Mouse (Mus musculus): ENCODE data around the gene Cldn7. TPM values are rescaled to one million over a fixed set of nuclear protein-coding genes. Genes with fewer than 3 reads are reported as not detected.

The Cldn7 gene
- polyA plus RNA-seq, 1 experiment from 2014 or later, result 7.4 TPM

DNA sequence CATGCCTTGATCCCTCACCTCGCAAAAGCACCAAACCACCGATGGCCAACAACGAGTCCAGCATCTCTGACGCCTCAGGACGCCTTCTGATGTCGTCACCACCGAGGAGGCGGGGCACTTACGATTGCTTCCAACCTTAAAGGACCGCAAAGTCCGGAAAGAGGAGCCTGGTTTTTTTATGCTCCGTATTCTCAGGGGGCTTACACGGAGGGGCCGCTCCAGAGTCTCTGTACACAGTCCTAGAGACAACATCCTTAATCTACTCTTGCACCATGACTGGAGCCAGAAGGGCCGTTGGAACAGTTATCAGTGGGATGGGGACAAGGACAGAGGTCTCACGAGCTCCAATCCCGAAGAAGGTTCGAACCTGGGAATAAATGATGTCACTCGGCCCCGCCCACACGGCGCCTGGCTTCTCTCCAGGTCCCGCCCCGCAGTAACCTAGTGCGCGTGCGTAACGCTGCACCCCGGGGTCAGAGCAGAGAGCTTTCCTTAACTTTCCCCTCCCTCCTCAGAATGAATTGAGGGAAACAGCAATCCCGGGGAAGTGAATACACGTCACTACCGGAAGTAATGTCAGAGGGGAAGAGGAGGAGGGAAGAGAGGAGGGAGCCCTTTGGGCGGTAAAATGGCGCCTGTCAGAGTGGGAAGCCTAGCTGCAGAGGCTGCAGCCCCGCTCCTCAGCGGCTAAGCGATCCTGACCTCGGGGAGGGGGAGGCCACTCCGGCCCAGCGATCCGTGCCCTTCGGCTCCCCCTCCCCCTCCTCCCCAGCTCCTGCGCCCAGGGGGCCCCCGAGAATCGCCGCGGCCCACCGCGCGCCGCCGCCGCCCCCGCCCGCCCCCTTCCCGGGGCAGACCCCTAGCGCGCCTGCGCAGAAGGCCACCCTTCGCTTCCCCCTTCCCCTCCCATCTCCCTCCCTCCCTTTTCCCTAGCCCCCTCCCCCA is 15.9 kb downstream of the Cldn7 start:
- H3K9me3 ChIP-seq, result no peaks in the 10 kb centered on the region
- peak overlapping the region; percentile 100 for H3K4me3 ChIP-seq
- H3K27me3 ChIP-seq (replicated peaks), result no peaks in the 10 kb centered on the region
- peaks cover 54% of the 10 kb centered on the region for H3K36me3 ChIP-seq
- ATAC-seq (ENCODE audit: extremely low read depth, insufficient number of reproducible peaks, low FRiP score, low TSS enrichment), result peak; percentile 90
- under 1% methylated on average over 43 of the region's 60 CpGs for WGBS
- peak overlapping the region; percentile 87 for H3K4me2 ChIP-seq
- H3K4me1 ChIP-seq, result peaks cover 35% of the 10 kb centered on the region
- peak overlapping the region; percentile 99 for H3K27ac ChIP-seq (replicated peaks)
- H3K9ac ChIP-seq, result peak overlapping the region; percentile 100

DNA sequence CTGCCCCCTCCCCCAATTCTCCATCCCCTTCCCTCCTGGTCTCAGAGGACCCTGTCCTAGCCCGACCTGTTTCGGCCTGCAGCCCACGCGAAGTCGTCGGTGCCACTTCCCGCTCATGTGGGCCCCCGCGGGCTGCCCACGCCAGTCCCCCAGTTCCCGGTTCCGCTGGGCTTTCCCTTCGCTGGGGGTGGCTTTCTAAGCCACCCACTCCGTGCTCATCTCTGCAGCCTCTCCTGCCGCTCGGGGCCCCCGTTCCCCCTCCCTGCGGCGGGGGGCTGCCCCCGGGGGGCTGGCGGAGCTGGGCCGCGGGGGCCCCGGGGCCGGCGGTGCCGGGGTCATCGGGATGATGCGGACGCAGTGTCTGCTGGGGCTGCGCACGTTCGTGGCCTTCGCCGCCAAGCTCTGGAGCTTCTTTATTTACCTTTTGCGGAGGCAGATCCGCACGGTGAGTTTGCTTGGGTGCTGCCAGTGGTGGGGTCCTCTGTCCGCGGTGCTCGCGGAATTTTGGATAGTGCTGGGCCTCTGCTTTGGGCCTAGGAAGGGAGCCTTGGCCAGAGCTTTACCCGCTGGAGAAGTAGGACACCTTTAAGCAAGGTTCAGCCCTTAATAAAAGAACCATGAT is 16.7 kb downstream of the Cldn7 start, which contains the start of gene Ctdnep1:
TSS of gene Ctdnep1 (plus strand) at position 16 of the 622 bp plus-strand sequence.
- H3K4me1 ChIP-seq, result peaks cover 35% of the 10 kb centered on the region
- peak; percentile 14; the same call in 1 of the 2 replicates for ATAC-seq (ENCODE audit: extremely low read depth, insufficient number of reproducible peaks, low FRiP score, low TSS enrichment)
- peak within 1 kb of the TSS; percentile 100 for H3K9ac ChIP-seq
- H3K4me3 ChIP-seq, result peak within 1 kb of the TSS; percentile 100
- H3K4me2 ChIP-seq, result peak within 1 kb of the TSS; percentile 87
- H3K27ac ChIP-seq (replicated peaks), result peak within 1 kb of the TSS; percentile 99
- H3K9me3 ChIP-seq, result no peaks in the 10 kb centered on the region
- no peaks in the 10 kb centered on the region for H3K27me3 ChIP-seq (replicated peaks)
- under 1% methylated on average over 43 of the region's 43 CpGs for WGBS
- peaks cover 54% of the 10 kb centered on the region for H3K36me3 ChIP-seq

DNA sequence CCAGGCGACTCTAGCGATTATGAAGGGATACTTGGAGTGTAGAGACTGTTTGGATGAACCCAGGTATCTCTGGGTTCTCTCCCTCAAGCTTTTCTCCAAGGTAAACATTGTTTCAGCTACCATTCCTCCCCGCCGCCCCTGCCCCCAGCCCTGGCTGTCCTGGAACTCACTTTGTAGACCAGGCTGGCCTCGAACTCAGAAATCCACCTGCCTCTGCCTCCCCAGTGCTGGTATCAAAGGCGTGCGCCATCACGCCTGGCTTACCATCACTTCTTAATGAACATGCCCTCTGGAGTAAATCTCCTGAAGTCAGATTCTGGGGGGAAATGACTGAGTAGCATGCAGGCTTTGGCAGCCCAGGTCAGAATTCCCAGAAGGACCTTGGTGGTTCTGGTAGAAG is 17.6 kb downstream of the Cldn7 start, which contains the start of gene Elp5:
TSS of gene Elp5 (minus strand) at position 293 of the 400 bp plus-strand sequence.
- H3K36me3 ChIP-seq, result peaks cover 54% of the 10 kb centered on the region
- peaks cover 35% of the 10 kb centered on the region for H3K4me1 ChIP-seq
- peak within 1 kb of the TSS; percentile 99 for H3K27ac ChIP-seq (replicated peaks)
- H3K9me3 ChIP-seq, result no peaks in the 10 kb centered on the region
- peak within 1 kb of the TSS; percentile 100 for H3K4me3 ChIP-seq
- H3K4me2 ChIP-seq, result peak within 1 kb of the TSS; percentile 87
- ATAC-seq (ENCODE audit: extremely low read depth, insufficient number of reproducible peaks, low FRiP score, low TSS enrichment), result no peak
- no peaks in the 10 kb centered on the region for H3K27me3 ChIP-seq (replicated peaks)
- peak within 1 kb of the TSS; percentile 100 for H3K9ac ChIP-seq
- 47% methylated on average over 8 of the region's 8 CpGs for WGBS

DNA sequence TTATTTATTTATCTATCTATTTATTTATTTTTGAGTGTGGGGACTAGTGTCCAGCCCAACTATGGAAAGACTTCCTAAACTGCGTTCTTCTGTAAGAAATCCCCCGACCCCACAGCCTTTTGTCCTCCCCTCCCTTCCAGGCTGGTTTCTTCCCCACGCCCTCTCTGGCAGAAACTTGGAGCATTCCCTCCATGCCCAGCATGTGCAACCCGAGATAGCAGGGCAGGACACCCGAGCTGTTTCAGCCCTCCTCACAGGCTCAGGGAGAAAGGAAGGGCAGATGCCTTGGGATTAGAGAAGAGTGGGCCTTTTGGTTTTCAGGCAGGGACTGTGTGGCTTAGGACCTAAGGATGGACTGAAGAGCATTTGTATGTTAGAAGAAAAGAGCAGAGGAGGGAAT is 18.3 kb downstream of the Cldn7 start:
- Histone ChIP-seq H3K4me2 (peak overlapping the region; percentile 87), H3K27me3 (replicated peaks) (no peaks in the 10 kb centered on the region), H3K4me3 (peak overlapping the region; percentile 100), H3K27ac (replicated peaks) (peak overlapping the region; percentile 99), H3K9ac (peak overlapping the region; percentile 100), H3K36me3 (peaks cover 54% of the 10 kb centered on the region), H3K4me1 (peaks cover 35% of the 10 kb centered on the region), H3K9me3 (no peaks in the 10 kb centered on the region)
- WGBS, result 17% methylated on average over 5 of the region's 5 CpGs
- no peak for ATAC-seq (ENCODE audit: extremely low read depth, insufficient number of reproducible peaks, low FRiP score, low TSS enrichment)

DNA sequence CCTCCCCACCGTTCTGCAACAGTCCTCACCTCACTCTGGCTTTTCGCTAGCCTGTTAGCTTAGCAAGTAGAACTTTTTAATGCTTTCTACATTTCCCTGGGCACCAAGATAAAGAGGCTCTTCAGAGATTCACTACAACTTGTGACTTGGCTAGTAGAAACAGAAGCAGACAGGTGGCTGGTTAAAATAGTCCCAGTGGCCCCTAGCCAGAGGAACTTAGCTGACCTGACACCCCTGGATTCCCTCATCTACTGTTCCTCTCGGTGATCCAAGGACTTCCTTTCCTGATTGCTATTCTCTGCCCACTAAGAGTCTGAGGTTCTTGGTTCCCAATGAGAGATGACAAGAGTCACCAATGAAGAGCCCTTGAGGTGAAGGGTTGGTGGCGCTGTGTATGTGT is 18.8 kb downstream of the Cldn7 start:
- H3K27ac ChIP-seq (replicated peaks), result peak overlapping the region; percentile 99
- no peak for ATAC-seq (ENCODE audit: extremely low read depth, insufficient number of reproducible peaks, low FRiP score, low TSS enrichment)
- H3K36me3 ChIP-seq, result peaks cover 54% of the 10 kb centered on the region
- H3K4me2 ChIP-seq, result peak overlapping the region; percentile 87
- peak overlapping the region; percentile 100 for H3K9ac ChIP-seq
- H3K9me3 ChIP-seq, result no peaks in the 10 kb centered on the region
- peaks cover 35% of the 10 kb centered on the region for H3K4me1 ChIP-seq
- no peaks in the 10 kb centered on the region for H3K27me3 ChIP-seq (replicated peaks)
- 75% methylated on average over 4 of the region's 4 CpGs for WGBS
- H3K4me3 ChIP-seq, result peak overlapping the region; percentile 100

DNA sequence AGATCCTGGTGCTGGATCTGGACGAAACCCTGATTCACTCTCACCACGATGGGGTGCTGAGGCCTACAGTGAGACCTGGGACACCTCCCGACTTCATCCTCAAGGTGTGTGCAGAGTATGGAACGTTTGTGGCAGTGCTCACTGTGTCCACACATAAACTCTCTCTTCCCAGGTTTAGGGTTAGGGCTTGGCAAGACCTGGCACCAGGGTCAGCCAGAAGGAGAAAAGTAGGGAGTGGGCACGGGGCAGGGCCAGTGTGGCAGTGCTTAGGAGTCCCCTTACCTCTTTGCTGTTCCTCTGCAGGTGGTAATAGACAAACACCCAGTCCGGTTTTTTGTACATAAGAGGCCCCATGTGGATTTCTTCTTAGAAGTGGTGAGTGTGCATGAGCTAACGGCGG is 19.9 kb downstream of the Cldn7 start:
- no peaks in the 10 kb centered on the region for H3K27me3 ChIP-seq (replicated peaks)
- H3K4me1 ChIP-seq, result peaks cover 27% of the 10 kb centered on the region
- no peak overlapping the region for H3K27ac ChIP-seq (replicated peaks)
- WGBS, result 85% methylated on average over 8 of the region's 8 CpGs
- H3K4me3 ChIP-seq, result no peak overlapping the region
- no peak overlapping the region for H3K4me2 ChIP-seq
- no peak for ATAC-seq (ENCODE audit: extremely low read depth, insufficient number of reproducible peaks, low FRiP score, low TSS enrichment)
- no peak overlapping the region for H3K9ac ChIP-seq
- no peaks in the 10 kb centered on the region for H3K9me3 ChIP-seq
- H3K36me3 ChIP-seq, result peaks cover 60% of the 10 kb centered on the region

DNA sequence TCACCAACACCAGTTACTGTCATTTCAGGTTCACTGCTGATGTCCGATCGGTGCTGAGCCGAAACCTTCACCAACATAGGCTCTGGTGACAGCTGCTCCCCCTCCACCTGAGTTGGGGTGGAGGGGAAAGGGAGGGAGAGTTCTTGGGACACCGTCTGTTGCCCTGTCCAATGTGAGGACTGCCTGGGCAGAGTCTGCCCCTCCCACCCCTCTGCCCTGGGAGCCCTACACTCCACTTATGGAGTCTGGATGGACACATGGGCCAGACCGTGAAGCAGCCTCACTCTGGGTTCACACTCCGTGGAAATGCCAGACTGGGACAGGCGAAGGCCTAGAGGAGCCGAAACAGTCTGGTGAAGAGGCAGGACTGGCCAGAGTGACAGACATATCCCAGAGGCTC is 25.4 kb downstream of the Cldn7 start:
- peak overlapping the region; percentile 98 for H3K27ac ChIP-seq (replicated peaks)
- H3K4me3 ChIP-seq, result peak overlapping the region; percentile 82; the same call in 1 of the 2 replicates
- ATAC-seq (ENCODE audit: extremely low read depth, insufficient number of reproducible peaks, low FRiP score, low TSS enrichment), result no peak
- WGBS, result 77% methylated on average over 8 of the region's 8 CpGs
- no peaks in the 10 kb centered on the region for H3K9me3 ChIP-seq
- H3K27me3 ChIP-seq (replicated peaks), result no peaks in the 10 kb centered on the region
- peaks cover 27% of the 10 kb centered on the region for H3K4me1 ChIP-seq
- H3K4me2 ChIP-seq, result no peak overlapping the region; the same call in 1 of the 2 replicates
- peak overlapping the region; percentile 96; the same call in 1 of the 2 replicates for H3K9ac ChIP-seq
- H3K36me3 ChIP-seq, result peaks cover 80% of the 10 kb centered on the region

DNA sequence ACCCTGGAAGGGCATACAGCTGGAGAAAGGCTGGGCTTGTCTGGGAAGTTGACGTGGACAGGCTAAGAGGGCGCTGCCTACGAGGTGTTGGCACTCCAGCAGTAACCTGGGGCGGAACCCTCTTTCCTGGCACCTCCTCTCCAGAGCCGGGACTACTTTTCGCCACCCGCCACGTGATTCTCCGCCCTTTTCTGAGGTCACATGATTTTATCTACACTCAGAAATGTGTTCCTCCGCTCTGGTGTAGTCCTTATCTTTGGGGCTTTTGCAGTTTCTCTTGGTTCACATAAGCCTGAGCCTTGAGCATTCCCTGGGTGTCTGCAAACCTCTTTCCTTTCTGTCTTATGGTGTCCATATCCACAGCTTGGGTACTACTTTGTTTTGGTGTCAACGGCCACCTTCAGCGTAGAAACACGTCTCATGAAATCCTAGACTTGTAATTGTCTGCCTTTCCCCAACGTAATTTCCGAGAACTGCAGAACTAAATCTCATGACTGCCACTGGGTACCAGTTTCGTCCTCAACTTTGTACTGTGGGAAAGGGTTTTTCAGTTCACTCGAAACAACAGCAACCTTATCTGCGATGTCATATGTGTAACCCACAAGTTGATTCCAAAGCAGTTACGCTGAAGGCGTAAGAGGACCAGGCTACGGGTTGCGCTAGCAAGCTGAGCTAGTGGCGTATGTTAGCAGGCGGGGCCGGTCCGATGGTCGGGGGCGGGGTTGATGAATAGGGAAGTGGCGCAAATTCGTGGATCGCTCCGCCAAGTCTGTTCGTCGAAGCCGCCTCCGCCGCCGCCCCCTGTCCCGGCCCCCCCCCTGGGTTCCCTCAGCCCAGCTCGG is 26.5 kb downstream of the Cldn7 start, which contains the start of gene Gabarap:
TSS of gene Gabarap (plus strand) at position 294 of the 842 bp plus-strand sequence.
- WGBS, result under 1% methylated on average over 40 of the region's 40 CpGs
- Histone ChIP-seq H3K4me2 (peak within 1 kb of the TSS; percentile 86), H3K27me3 (replicated peaks) (no peaks in the 10 kb centered on the region), H3K9me3 (no peaks in the 10 kb centered on the region), H3K4me3 (peak within 1 kb of the TSS; percentile 82), H3K9ac (peak within 1 kb of the TSS; percentile 96), H3K36me3 (peaks cover 69% of the 10 kb centered on the region), H3K4me1 (peaks cover 27% of the 10 kb centered on the region), H3K27ac (replicated peaks) (peak within 1 kb of the TSS; percentile 98)
- peak; percentile 58; the same call in 1 of the 2 replicates for ATAC-seq (ENCODE audit: extremely low read depth, insufficient number of reproducible peaks, low FRiP score, low TSS enrichment)

DNA sequence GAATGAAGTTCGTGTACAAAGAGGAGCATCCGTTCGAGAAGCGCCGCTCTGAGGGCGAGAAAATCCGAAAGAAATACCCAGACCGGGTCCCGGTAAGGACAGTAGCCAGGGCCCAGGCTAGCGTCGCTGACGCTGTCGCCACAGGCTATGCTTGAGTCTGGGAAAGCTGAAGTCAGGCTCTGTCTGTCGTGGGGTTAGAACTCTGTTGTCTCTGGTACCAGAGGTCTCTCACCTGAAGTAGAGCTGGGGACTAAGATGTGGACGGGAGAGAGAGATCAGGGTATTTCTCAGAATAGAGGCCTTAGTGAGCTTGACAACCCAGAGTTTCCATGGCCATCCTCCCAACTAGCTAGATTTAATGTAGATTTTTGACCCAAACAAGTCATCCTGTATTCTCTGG is 27.1 kb downstream of the Cldn7 start:
- Histone ChIP-seq H3K9me3 (no peaks in the 10 kb centered on the region), H3K4me2 (peak overlapping the region; percentile 86), H3K27me3 (replicated peaks) (no peaks in the 10 kb centered on the region), H3K9ac (peak overlapping the region; percentile 96), H3K27ac (replicated peaks) (peak overlapping the region; percentile 98), H3K36me3 (peaks cover 63% of the 10 kb centered on the region), H3K4me3 (peak overlapping the region; percentile 82), H3K4me1 (peaks cover 27% of the 10 kb centered on the region)
- 0% methylated on average over 15 of the region's 15 CpGs for WGBS
- 0 out of 2 replicates have a peak, but pooled peaks have one; percentile 0 for ATAC-seq (ENCODE audit: extremely low read depth, insufficient number of reproducible peaks, low FRiP score, low TSS enrichment)

DNA sequence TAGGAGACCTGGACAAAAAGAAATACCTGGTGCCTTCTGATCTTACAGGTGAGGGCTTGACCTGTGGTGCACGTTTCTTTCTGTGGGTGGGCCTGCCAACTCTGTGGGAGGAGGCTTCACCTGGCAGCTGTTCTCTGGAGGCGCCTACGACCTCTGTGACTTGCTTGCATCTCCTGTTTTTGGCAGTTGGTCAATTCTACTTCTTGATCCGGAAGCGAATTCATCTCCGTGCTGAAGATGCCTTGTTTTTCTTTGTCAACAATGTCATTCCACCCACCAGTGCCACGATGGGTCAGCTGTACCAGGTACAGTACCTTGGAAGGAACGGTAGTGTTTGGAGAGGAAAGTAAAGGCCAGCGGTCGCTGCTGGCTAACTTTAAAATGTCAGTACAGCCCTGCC is 27.8 kb downstream of the Cldn7 start:
- Histone ChIP-seq H3K27me3 (replicated peaks) (no peaks in the 10 kb centered on the region), H3K27ac (replicated peaks) (no peak overlapping the region)
- 76% methylated on average over 10 of the region's 10 CpGs for WGBS

More for the DNA sequence above, 27.8 kb downstream of the Cldn7 start:
- Histone ChIP-seq H3K9me3 (no peaks in the 10 kb centered on the region), H3K4me3 (peak overlapping the region; percentile 82), H3K4me1 (peaks cover 29% of the 10 kb centered on the region), H3K9ac (peak overlapping the region; percentile 96), H3K36me3 (peaks cover 56% of the 10 kb centered on the region), H3K4me2 (peak overlapping the region; percentile 86)
- no peak for ATAC-seq (ENCODE audit: extremely low read depth, insufficient number of reproducible peaks, low FRiP score, low TSS enrichment)

Measured in heart, embryonic 13.5 days (tissue).